Mouse (Mus musculus): ENCODE measurements at regions not wholly inside any gene's neighbourhood (a gene's known extent, or its start where the extent isn't known, plus 50 kb on each side); places are given as distances from the start of the nearest gene placed in this dataset.

GRCm38 (mm10) chr1:120667776-120668175 lies 65.6 kb downstream of the En1 start:
- Histone ChIP-seq H3K27me3 (ENCODE audit: control insufficient read depth, insufficient read depth, insufficient read length) (no peaks in the 10 kb centered on the region), H3K36me3 (ENCODE audit: control insufficient read depth, insufficient read depth) (no peaks in the 10 kb centered on the region), H3K79me2 (ENCODE audit: control insufficient read depth, insufficient read depth) (no peaks in the 10 kb centered on the region), H3ac (ENCODE audit: control insufficient read depth, insufficient read length, low read depth) (no peak overlapping the region), H3K79me3 (ENCODE audit: low read depth) (no peaks in the 10 kb centered on the region), H3K4me3 (ENCODE audit: insufficient read depth, poor library complexity, severe bottlenecking) (no peak overlapping the region)
- TF ChIP-seq MYOG (IDR thresholded peaks at IDR 0.05; ENCODE audit: control insufficient read depth, extremely low read depth, insufficient read length), result no peak
- no peak for TF ChIP-seq CTCF (IDR thresholded peaks at IDR 0.05; ENCODE audit: control insufficient read depth, insufficient read depth, insufficient read length)
- TF ChIP-seq CEBPB (IDR thresholded peaks at IDR 0.05; ENCODE audit: low read depth), result no peak

GRCm38 (mm10) chr1:120683532-120684245 lies 81.5 kb downstream of the En1 start:
- H3K79me2 ChIP-seq (ENCODE audit: control insufficient read depth, insufficient read depth), result no peaks in the 10 kb centered on the region
- H3K4me3 ChIP-seq (ENCODE audit: insufficient read depth, poor library complexity, severe bottlenecking), result no peak overlapping the region
- H3K36me3 ChIP-seq (ENCODE audit: control insufficient read depth, insufficient read depth), result no peaks in the 10 kb centered on the region
- H3K27me3 ChIP-seq (ENCODE audit: control insufficient read depth, insufficient read depth, insufficient read length), result no peaks in the 10 kb centered on the region
- no peak overlapping the region for H3ac ChIP-seq (ENCODE audit: control insufficient read depth, insufficient read length, low read depth)
- TF ChIP-seq MYOG (IDR thresholded peaks at IDR 0.05; ENCODE audit: control insufficient read depth, extremely low read depth, insufficient read length) (no peak), MAX (IDR thresholded peaks at IDR 0.05) (no peak), FOSL1 (IDR thresholded peaks at IDR 0.05; ENCODE audit: insufficient read depth, low read length, poor library complexity, severe bottlenecking) (no peak), CEBPB (IDR thresholded peaks at IDR 0.05; ENCODE audit: low read depth) (no peak), USF1 (IDR thresholded peaks at IDR 0.05; ENCODE audit: low read depth) (no peak), MYOD1 (IDR thresholded peaks at IDR 0.05; ENCODE audit: control insufficient read depth, insufficient read length, low read depth) (no peak), CTCF (IDR thresholded peaks at IDR 0.05; ENCODE audit: control insufficient read depth, insufficient read depth, insufficient read length) (no peak)
- H3K79me3 ChIP-seq (ENCODE audit: low read depth), result no peaks in the 10 kb centered on the region

GRCm38 (mm10) chr1:120685650-120686244 lies 83.5 kb downstream of the En1 start:
- Histone ChIP-seq H3ac (ENCODE audit: control insufficient read depth, insufficient read length, low read depth) (no peak overlapping the region), H3K79me2 (ENCODE audit: control insufficient read depth, insufficient read depth) (no peaks in the 10 kb centered on the region), H3K36me3 (ENCODE audit: control insufficient read depth, insufficient read depth) (no peaks in the 10 kb centered on the region), H3K4me3 (ENCODE audit: insufficient read depth, poor library complexity, severe bottlenecking) (no peak overlapping the region), H3K79me3 (ENCODE audit: low read depth) (no peaks in the 10 kb centered on the region), H3K27me3 (ENCODE audit: control insufficient read depth, insufficient read depth, insufficient read length) (no peaks in the 10 kb centered on the region)
- no peak for TF ChIP-seq CEBPB (IDR thresholded peaks at IDR 0.05; ENCODE audit: low read depth)
- TF ChIP-seq CTCF (IDR thresholded peaks at IDR 0.05; ENCODE audit: control insufficient read depth, insufficient read depth, insufficient read length), result peak; percentile 11

- Histone ChIP-seq H3K79me2 (ENCODE audit: control insufficient read depth, insufficient read depth) (no peaks in the 10 kb centered on the region), H3ac (ENCODE audit: control insufficient read depth, insufficient read length, low read depth) (no peak overlapping the region), H3K79me3 (ENCODE audit: low read depth) (no peaks in the 10 kb centered on the region), H3K36me3 (ENCODE audit: control insufficient read depth, insufficient read depth) (no peaks in the 10 kb centered on the region), H3K27me3 (ENCODE audit: control insufficient read depth, insufficient read depth, insufficient read length) (no peaks in the 10 kb centered on the region), H3K4me3 (ENCODE audit: insufficient read depth, poor library complexity, severe bottlenecking) (no peak overlapping the region)
- no peak for TF ChIP-seq FOSL1 (IDR thresholded peaks at IDR 0.05; ENCODE audit: insufficient read depth, low read length, poor library complexity, severe bottlenecking)
- TF ChIP-seq MYOD1 (IDR thresholded peaks at IDR 0.05; ENCODE audit: control insufficient read depth, insufficient read length, low read depth), result no peak
- no peak for TF ChIP-seq CEBPB (IDR thresholded peaks at IDR 0.05; ENCODE audit: low read depth)
- no peak for TF ChIP-seq CTCF (IDR thresholded peaks at IDR 0.05; ENCODE audit: control insufficient read depth, insufficient read depth, insufficient read length)
- no peak for TF ChIP-seq MYOG (IDR thresholded peaks at IDR 0.05; ENCODE audit: control insufficient read depth, extremely low read depth, insufficient read length)
- no peak for TF ChIP-seq MAX (IDR thresholded peaks at IDR 0.05)
- TF ChIP-seq USF1 (IDR thresholded peaks at IDR 0.05; ENCODE audit: low read depth), result no peak
Observed at GRCm38 (mm10) chr1:120691571-120691970, 89.4 kb downstream of the En1 start.

- Histone ChIP-seq H3K4me3 (ENCODE audit: insufficient read depth, poor library complexity, severe bottlenecking) (no peak overlapping the region), H3K79me3 (ENCODE audit: low read depth) (no peaks in the 10 kb centered on the region), H3K27me3 (ENCODE audit: control insufficient read depth, insufficient read depth, insufficient read length) (no peaks in the 10 kb centered on the region), H3K79me2 (ENCODE audit: control insufficient read depth, insufficient read depth) (no peaks in the 10 kb centered on the region), H3K36me3 (ENCODE audit: control insufficient read depth, insufficient read depth) (no peaks in the 10 kb centered on the region), H3ac (ENCODE audit: control insufficient read depth, insufficient read length, low read depth) (no peak overlapping the region)
- TF ChIP-seq CEBPB (IDR thresholded peaks at IDR 0.05; ENCODE audit: low read depth) (no peak), CTCF (IDR thresholded peaks at IDR 0.05; ENCODE audit: control insufficient read depth, insufficient read depth, insufficient read length) (no peak), USF1 (IDR thresholded peaks at IDR 0.05; ENCODE audit: low read depth) (no peak), MYOD1 (IDR thresholded peaks at IDR 0.05; ENCODE audit: control insufficient read depth, insufficient read length, low read depth) (no peak), MAX (IDR thresholded peaks at IDR 0.05) (no peak), MYOG (IDR thresholded peaks at IDR 0.05; ENCODE audit: control insufficient read depth, extremely low read depth, insufficient read length) (no peak)
Observed at GRCm38 (mm10) chr1:120698189-120698588, 96.0 kb downstream of the En1 start.

GRCm38 (mm10) chr1:120704201-120704600 lies 102.0 kb downstream of the En1 start:
- TF ChIP-seq CEBPB (IDR thresholded peaks at IDR 0.05; ENCODE audit: low read depth) (no peak), MAX (IDR thresholded peaks at IDR 0.05) (no peak), MYOG (IDR thresholded peaks at IDR 0.05; ENCODE audit: control insufficient read depth, extremely low read depth, insufficient read length) (no peak), USF1 (IDR thresholded peaks at IDR 0.05; ENCODE audit: low read depth) (no peak), MYOD1 (IDR thresholded peaks at IDR 0.05; ENCODE audit: control insufficient read depth, insufficient read length, low read depth) (no peak), FOSL1 (IDR thresholded peaks at IDR 0.05; ENCODE audit: insufficient read depth, low read length, poor library complexity, severe bottlenecking) (no peak), CTCF (IDR thresholded peaks at IDR 0.05; ENCODE audit: control insufficient read depth, insufficient read depth, insufficient read length) (no peak)
- H3K4me3 ChIP-seq (ENCODE audit: insufficient read depth, poor library complexity, severe bottlenecking), result no peak overlapping the region
- H3K27me3 ChIP-seq (ENCODE audit: control insufficient read depth, insufficient read depth, insufficient read length), result no peaks in the 10 kb centered on the region
- no peak overlapping the region for H3ac ChIP-seq (ENCODE audit: control insufficient read depth, insufficient read length, low read depth)
- H3K79me3 ChIP-seq (ENCODE audit: low read depth), result no peaks in the 10 kb centered on the region
- H3K36me3 ChIP-seq (ENCODE audit: control insufficient read depth, insufficient read depth), result no peaks in the 10 kb centered on the region
- H3K79me2 ChIP-seq (ENCODE audit: control insufficient read depth, insufficient read depth), result no peaks in the 10 kb centered on the region
